Mouse (Mus musculus): ENCODE data around the gene Metrn. TPM values are rescaled to one million over a fixed set of nuclear protein-coding genes. Genes with fewer than 3 reads are reported as not detected.
"Not testable (repeated sequence)": the region's sequence is repeated elsewhere in the genome, so short reads cannot be mapped to it uniquely, and the experiment has no call there.

Metrn gene
- total RNA-seq, 2 experiments from 2014 or later, result 81.1 to 83.3 TPM

- DNase-seq (ENCODE audit: low spot score in 2 of 2), result peak; percentile 91 to 94
Observed at GRCm38 (mm10) chr17:25808789-25809605, 12.1 kb upstream of the Metrn start, which contains the start of gene Fbxl16. TSS of gene Fbxl16 (plus strand) at chr17:25809085.

DNA sequence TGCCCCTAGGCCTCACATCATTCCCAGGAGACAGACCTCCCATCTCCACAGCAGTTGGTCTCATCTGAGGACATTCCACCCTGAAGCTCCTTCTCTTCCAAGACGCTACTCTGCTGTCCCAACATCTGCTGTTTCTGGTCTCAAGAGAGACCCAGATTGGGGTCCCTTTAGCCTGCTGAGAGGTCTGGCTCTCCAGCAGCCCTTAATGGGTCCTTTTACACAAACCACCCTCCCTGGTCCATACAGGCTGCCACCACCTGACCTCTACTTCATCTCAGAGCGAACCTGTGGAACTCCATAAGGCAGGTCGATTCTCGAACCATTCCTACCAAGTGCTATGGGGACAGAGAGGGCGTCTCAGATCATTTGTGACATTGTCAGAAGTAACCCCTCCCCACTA lies 11.1 kb upstream of the Metrn start:
- DNase-seq (ENCODE audit: low spot score in 2 of 2), result no peak

DNA sequence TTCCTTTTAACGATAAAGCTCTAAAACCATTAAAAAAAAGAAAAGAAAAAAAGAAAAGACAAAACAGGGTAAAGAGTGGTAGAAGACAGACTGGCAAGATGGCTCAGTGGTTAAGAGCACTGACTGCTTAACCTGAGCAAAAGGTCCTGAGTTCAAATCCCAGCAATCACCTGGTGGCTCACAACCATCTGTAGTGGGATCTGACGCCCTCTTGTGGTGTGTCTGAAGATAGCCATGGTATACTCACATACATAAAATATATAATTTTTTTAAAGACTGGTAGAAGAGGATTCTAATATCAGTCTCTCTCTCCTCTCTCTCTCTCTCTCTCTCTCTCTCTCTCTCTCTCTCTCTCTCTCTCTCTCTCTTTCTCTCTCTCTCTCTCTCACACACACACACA lies 10.5 kb upstream of the Metrn start:
- not testable (repeated sequence) for DNase-seq (ENCODE audit: low spot score in 2 of 2)

DNA sequence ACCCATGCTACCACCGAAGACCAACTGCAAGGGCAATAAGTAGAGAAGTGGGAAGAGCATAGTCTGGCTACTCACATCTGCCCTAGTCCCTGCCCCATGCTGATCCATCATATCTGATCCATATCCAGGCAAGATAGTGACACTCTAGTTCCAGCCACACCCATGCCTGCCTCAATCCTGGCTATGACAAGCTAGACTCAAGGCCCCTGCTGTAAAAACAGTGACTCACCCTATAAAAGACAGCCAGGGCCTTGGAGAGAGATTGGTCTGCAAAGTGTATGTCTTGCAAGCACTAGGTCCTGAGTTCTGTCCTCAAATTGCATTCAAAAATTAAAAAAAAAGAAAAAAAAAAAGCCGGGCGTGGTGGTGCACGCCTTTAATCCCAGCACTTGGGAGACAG lies 9.6 kb upstream of the Metrn start:
- DNase-seq (ENCODE audit: low spot score in 2 of 2), result no peak

GRCm38 (mm10) chr17:25802825-25803517 lies 6.0 kb upstream of the Metrn start:
- DNase-seq (ENCODE audit: low spot score in 2 of 2), result peak; percentile 90 to 92

GRCm38 (mm10) chr17:25801029-25801428 lies 4.1 kb upstream of the Metrn start:
- peak in 1 of 2 experiments; percentile 87 for DNase-seq (ENCODE audit: low spot score in 2 of 2)

GRCm38 (mm10) chr17:25796211-25796771 lies 645 bp downstream of the Metrn start:
- DNase-seq (ENCODE audit: low spot score in 2 of 2), result no peak

GRCm38 (mm10) chr17:25795609-25796092 lies 1.3 kb downstream of the Metrn start, which contains the start of gene AC134908.4:
TSS of gene AC134908.4 (minus strand) at chr17:25795659.
- DNase-seq (ENCODE audit: low spot score in 2 of 2), result peak in 1 of 2 experiments; percentile 72

- DNase-seq (ENCODE audit: low spot score in 2 of 2), result no peak
Observed at GRCm38 (mm10) chr17:25794998-25795397, 1.9 kb downstream of the Metrn start.

- DNase-seq (ENCODE audit: low spot score in 2 of 2), result no peak
Observed at GRCm38 (mm10) chr17:25794197-25794596, 2.7 kb downstream of the Metrn start.

DNA sequence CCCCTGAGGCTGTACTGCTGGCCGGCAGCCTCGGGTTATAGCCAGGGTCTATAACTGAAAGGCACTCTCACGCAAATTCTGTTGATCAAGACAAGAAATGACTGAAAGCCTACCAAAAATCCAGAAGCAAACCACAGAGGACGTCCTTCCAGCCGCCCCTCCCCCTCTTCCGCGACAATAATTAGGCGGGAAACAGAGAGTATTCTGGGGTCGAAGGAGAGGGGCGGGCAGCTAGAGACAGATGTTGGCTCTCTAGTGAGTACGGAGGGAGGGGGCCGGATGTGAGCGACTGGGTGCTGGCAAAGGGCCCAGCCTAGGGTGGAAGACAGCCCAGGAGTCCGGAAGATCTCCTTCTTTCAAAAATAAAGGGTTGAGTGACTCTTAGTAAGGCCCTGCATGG lies 4.3 kb downstream of the Metrn start, which contains the start of gene Fam173a:
Fam173a (minus strand) TSS at position 287 of the 400 bp plus-strand sequence.
- peak in 1 of 2 experiments; percentile 70 for DNase-seq (ENCODE audit: low spot score in 2 of 2)

DNA sequence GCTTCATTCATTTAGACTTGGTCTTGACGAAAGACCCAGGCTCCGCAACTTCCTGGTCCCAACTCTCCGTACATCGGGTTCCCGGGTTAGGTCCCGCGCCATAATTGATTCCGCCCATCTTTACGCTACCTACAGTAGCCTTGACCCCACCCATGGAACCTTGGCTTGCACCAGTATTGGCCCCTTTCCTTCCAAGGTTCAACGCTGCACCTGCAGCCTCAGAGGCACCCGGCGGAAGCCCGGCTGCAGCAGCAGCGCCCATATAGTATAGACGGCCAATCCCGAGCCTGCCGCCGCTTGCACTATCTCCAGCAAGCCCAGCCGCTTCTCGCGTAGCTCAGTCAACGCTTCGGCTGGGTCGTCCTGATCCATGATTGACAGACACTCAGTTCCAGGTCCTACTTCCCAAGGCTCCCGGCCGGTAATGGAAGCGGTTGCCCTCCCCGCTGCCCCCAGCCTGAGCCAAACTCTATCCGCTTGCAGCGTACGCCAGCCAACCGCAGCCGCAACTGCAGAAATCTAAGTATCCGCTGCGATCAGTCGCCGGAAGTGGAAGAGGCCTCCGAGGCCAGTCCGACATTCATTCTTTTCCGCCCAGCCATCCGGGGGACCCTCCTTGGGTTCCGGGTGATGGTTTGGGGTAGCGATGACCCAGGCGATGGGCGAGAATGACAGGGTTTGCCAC lies 5.0 kb downstream of the Metrn start:
- DNase-seq (ENCODE audit: low spot score in 2 of 2), result peak; percentile 72 to 83

- no peak for DNase-seq (ENCODE audit: low spot score in 2 of 2)
Observed at GRCm38 (mm10) chr17:25791320-25791842, 5.6 kb downstream of the Metrn start.

DNA sequence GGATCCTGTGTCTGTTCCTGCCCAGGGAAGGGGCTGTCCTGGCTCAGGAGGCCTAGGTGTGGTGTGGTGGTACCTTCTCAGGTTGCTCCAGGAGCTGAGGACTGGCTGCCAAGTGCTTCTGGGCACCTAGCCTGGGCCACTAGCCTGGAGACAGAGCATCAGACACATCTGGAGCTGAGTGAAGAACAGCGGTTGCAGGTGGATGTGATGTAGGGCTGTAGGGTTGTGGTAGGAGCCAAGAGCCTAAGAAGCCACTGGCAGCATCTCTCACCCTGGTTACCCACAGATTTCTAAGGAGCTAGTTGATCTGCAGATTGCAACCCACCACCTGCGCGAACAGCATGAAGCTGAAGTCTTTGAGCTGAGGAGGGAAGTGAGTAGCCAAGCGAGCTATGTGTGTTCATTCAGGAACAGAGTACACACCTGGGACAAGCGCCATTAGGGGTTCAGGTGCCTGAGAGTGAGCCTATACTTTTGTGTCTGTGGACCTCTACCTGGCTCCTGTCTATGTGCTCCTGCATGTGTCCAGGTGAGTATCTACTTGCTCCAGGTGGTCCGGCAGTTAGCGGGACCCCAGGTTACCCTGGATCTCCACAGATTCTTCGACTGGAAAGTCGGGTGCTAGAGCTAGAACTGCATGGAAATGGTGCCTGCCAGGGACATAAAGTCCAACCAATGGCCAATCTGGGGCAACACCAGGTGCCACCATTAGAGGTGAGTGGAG lies 10.0 kb downstream of the Metrn start:
- DNase-seq (ENCODE audit: low spot score in 2 of 2), result no peak

- no peak for DNase-seq (ENCODE audit: low spot score in 2 of 2)
Observed at GRCm38 (mm10) chr17:25786280-25786679, 10.7 kb downstream of the Metrn start, which contains the start of gene Ccdc78. TSS of gene Ccdc78 (plus strand) at chr17:25786580.

- DNase-seq (ENCODE audit: low spot score in 2 of 2), result peak; percentile 92 to 98
Observed at GRCm38 (mm10) chr17:25785281-25785745, 11.6 kb downstream of the Metrn start, which contains the start of gene Haghl. TSS of gene Haghl (minus strand) at chr17:25785673.

DNA sequence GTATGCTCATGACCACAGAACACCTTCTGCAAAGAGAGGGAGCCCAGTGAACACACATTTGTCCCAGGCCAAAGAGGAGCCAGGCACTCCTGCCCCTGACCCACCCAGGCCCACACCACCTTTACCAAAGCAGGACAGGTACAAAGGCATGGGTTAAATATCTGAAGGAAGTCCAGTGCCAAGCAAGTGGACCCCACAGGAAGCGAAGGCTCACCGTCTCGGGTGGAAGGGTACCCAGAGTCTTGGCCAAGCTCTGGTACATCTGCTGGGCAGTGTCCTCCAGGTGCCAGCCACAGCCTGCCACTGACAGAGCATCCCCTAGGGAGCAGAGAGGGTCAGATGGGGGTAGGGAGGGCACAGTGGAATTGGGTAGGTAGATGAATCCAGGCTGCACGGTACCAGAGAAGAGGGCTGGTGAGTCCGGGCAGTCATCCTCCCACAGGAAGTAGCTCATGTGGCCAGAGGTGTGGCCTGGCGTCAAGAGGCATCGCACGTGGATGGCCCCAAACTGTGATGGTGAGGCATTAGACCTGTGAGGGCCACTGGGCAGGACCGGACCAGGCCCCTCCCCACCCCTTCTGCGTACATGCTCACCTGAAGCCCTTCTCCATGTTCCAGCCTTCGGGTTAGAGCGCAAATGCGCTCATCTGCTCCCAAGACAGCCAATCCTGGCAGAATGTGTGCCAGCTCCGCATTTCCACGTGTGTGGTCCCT lies 12.9 kb downstream of the Metrn start:
- DNase-seq (ENCODE audit: low spot score in 2 of 2), result no peak

DNA sequence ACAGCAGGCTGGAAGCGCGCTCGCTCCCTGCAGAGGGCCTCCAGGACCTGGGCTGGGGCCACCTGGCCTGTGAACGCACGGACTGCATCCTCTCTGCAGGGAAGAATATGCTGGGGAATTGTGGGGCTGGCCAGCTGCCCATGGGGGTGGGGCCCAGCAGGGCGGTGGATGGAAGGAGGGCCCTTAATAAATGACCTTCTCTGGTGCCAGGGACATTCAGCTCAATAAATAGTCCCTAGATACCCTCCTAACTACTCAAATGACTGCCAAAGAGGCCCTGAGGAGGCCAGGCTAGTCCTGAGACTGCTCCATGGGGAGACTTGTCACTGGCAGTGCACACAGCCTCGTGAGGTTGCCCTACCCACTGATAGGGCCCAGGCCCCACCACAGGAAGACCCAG lies 13.8 kb downstream of the Metrn start:
- no peak for DNase-seq (ENCODE audit: low spot score in 2 of 2)

DNA sequence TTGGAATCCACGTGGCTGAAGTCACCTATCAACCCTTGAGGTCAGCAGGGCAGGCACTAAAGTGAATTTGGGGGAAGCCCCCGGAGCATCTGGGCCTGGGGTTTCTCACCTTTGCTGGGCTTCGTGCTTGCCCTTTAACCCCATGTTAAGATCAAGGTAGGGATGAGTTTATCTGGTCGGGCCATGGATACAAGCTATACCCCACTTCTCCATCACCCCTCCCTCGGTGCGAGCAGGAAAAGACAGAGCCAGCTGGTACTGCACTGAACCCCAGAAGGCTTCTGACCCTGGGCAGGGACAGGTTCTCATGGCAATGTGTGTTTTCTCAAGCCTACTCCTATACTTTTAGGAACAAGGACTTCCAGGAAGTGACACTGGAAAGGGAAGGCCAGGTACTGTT lies 15.6 kb downstream of the Metrn start:
- no peak for DNase-seq (ENCODE audit: low spot score in 2 of 2)

Data from layer of hippocampus, adult 18-20 months (tissue).